Mouse (Mus musculus) ZHBTc4 (cell line): ENCODE data around the gene Phox2a.
A peak's percentile ranks its signal among the peaks of the same experiment; 100 is the strongest.

Experiments used
- DNase-seq: peaks from one replicate; pipeline ENCODE4 v3.0.0-alpha.2; 2011; ENCODE audit warnings: low read depth, low spot score

The Phox2a gene

GRCm38 (mm10) chr7:101837606-101838471 is 19.7 kb downstream of the Phox2a start, which contains the start of gene Inppl1:
Gene Inppl1, minus strand, starts transcription at chr7:101838229.
- DNase-seq = peak; percentile 96

GRCm38 (mm10) chr7:101844186-101844585 is 26.1 kb downstream of the Phox2a start:
- DNase-seq = no peak

- peak; percentile 40 for DNase-seq
Observed at GRCm38 (mm10) chr7:101847934-101848333, 29.8 kb downstream of the Phox2a start.

GRCm38 (mm10) chr7:101851689-101852088 is 33.6 kb downstream of the Phox2a start:
- no peak for DNase-seq

GRCm38 (mm10) chr7:101852846-101853245 is 34.7 kb downstream of the Phox2a start:
- no peak for DNase-seq

GRCm38 (mm10) chr7:101853816-101854215 is 35.7 kb downstream of the Phox2a start:
- no peak for DNase-seq

GRCm38 (mm10) chr7:101857094-101857493 is 39.0 kb downstream of the Phox2a start, which contains the start of gene Folr2:
Gene Folr2, minus strand, starts transcription at chr7:101857194.
- DNase-seq = no peak

GRCm38 (mm10) chr7:101858362-101858761 is 40.2 kb downstream of the Phox2a start:
- no peak for DNase-seq

GRCm38 (mm10) chr7:101860978-101861377 is 42.9 kb downstream of the Phox2a start:
- DNase-seq = no peak

- DNase-seq = peak; percentile 59
Observed at GRCm38 (mm10) chr7:101862291-101862690, 44.2 kb downstream of the Phox2a start.

GRCm38 (mm10) chr7:101863415-101863814 is 45.3 kb downstream of the Phox2a start, which contains the start of gene Anapc15:
Gene Anapc15, plus strand, starts transcription at chr7:101863715.
- DNase-seq = no peak

- DNase-seq = peak; percentile 85
Observed at GRCm38 (mm10) chr7:101866491-101867265, 48.6 kb downstream of the Phox2a start.

GRCm38 (mm10) chr7:101867482-101867881 is 49.4 kb downstream of the Phox2a start:
- DNase-seq = no peak

GRCm38 (mm10) chr7:101868241-101869162 is 50.4 kb downstream of the Phox2a start:
- DNase-seq = peak; percentile 55

GRCm38 (mm10) chr7:101869163-101869500 is 51.0 kb downstream of the Phox2a start:
- DNase-seq = peak; percentile 82

GRCm38 (mm10) chr7:101870629-101871028 is 52.5 kb downstream of the Phox2a start, which contains the start of gene Folr1:
Gene Folr1, minus strand, starts transcription at chr7:101870788.
- no peak for DNase-seq

- no peak for DNase-seq
Observed at GRCm38 (mm10) chr7:101871296-101871695, 53.2 kb downstream of the Phox2a start.
